Mouse (Mus musculus) olfactory bulb, adult 2 months (tissue): ENCODE results near the gene Tbc1d1. TPM values are rescaled to one million over a fixed set of nuclear protein-coding genes. Genes with fewer than 3 reads are reported as not detected.

Experiments used
- H3K27ac ChIP-seq: fragments of 200-500 bp; 2 replicates; pipeline ENCODE4 v1.5.1; 2012; ENCODE audit warnings: low read depth, low read length; ENCODE audit not compliant: insufficient read depth
- H3K4me1 ChIP-seq: fragments of 200-500 bp; 2 replicates; pipeline ENCODE4 v1.6.1; 2012; ENCODE audit warnings: low read length; ENCODE audit not compliant: control insufficient read depth, insufficient read depth
- H3K4me3 ChIP-seq: fragments of 200-500 bp; 2 replicates; pipeline ENCODE4 v1.5.1; 2012; ENCODE audit warnings: mild to moderate bottlenecking, low read depth, low read length, moderate library complexity; ENCODE audit not compliant: insufficient read depth
- CTCF ChIP-seq: fragments of 200-500 bp; IDR thresholded peaks from 2 replicates; pipeline ENCODE4 v1.5.1; 2012; ENCODE audit warnings: low read depth, mild to moderate bottlenecking, low read length, moderate library complexity; ENCODE audit not compliant: insufficient read depth
- POLR2A ChIP-seq: fragments of 200-500 bp; IDR thresholded peaks from 2 replicates; pipeline ENCODE4 v1.6.1; 2012; ENCODE audit warnings: mild to moderate bottlenecking, low read depth, low read length, moderate library complexity; ENCODE audit not compliant: insufficient read depth
- WGBS: fragments of 180-500 bp; shearing (Covaris S2); methylation state at CpG from one replicate; pipeline ENCODE4 v1.1.7; 2018; 5-methylcytosine and 5-hydroxymethylcytosine counted together
- polyA plus RNA-seq: library from polyadenylated mRNA; stranded (reverse); fragments of >200 nt; gene quantifications from 2 replicates; pipeline ENCODE4 v1.2.4, GENCODE M21; 2012; ENCODE audit warnings: low replicate concordance; ENCODE audit not compliant: missing spikeins, insufficient read depth, insufficient read length

Gene Tbc1d1
- polyA plus RNA-seq, 1 experiment: not detected

DNA sequence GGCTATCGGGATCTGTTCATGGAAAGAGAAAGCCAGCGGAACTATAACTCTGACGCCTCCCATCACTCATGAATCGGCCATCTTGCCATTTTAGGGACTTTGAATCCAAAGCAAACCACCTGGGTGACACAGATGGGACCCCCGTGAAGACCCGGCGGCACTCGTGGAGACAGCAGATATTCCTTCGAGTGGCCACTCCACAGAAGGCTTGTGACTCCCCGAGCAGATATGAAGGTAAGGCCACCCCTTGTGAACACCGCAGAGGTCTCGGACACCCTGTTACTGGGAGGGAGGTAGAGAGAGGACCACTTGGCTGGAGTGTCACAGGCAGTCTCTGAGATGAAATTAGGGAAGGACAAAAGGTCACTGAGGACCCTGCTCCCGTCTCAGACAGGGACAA is 129.7 kb downstream of the Tbc1d1 start:
- Histone ChIP-seq H3K27ac (no peak overlapping the region), H3K4me3 (no peak overlapping the region), H3K4me1 (peaks cover 12% of the 10 kb centered on the region)
- 95% methylated on average over 13 of the region's 13 CpGs for WGBS
- no peak for TF ChIP-seq POLR2A
- TF ChIP-seq CTCF: no peak

DNA sequence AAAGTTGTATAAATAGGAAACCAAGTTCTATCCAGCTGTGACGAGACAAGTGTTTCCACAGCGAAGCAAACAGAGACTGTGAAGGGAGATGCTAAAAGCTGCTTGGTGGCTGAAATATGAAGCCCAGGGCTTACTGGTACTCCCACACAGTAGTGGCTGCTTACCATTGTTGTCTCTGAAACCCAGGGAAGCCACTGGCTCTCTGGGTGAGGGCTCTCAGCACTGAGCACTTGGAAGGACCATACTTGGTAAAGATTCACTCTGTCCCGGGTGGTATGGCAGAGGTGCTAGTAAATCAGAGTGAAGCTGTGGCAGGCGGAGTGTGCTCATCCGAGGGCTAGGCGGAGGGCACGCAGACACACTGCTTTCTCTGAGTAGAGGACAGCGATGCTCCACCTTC is 131.2 kb downstream of the Tbc1d1 start:
- TF ChIP-seq POLR2A (no peak), CTCF (no peak)
- 77% methylated on average over 8 of the region's 8 CpGs for WGBS
- H3K4me3 ChIP-seq: no peak overlapping the region
- peaks cover 16% of the 10 kb centered on the region for H3K4me1 ChIP-seq
- H3K27ac ChIP-seq: peak overlapping the region; percentile 27; the same call in 1 of the 2 replicates

DNA sequence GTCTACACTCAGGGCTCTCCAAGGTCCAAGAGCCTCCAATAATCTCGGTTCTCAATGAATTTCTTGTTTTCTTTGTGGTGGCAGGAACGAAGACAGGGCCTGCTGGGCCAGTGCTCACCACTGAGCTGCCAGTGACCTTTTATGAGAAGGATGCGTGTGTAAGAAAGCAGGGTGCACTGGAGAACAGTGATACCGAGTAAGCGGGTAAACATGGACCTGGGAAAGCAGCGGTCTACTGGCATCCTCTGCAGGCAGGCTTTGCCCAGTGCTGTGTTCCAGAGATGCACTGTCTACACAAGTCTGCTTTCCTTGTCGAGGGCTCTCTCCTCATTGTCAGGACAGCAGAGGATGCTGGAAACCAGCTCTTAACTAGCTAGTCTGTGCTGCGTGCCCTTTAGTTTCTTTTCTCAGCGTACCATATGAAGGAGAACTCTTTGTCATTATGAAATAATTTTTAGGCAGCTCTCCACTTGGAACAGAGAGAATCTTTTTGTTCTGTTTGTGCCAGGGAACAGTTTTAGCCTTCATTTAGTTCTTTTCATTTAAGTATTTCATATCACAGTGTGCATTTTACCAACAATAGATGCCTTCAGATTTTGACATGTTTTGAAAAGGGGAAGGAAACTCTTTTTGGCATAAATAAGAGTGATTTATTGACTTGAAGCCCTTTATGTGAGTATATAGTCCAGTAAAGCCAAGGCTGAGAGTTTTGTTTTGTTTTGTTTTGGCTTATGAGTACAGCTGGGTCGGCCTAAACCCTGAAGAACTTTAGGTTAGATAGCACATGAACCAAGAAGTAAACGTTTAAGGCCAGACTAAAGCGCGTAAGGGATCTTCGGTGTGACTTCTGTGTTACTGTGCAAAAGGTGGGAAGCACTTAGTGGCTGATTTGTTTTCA is 132.2 kb downstream of the Tbc1d1 start:
- Histone ChIP-seq H3K4me1 (peaks cover 16% of the 10 kb centered on the region), H3K4me3 (no peak overlapping the region), H3K27ac (peak overlapping the region; percentile 50; the same call in 1 of the 2 replicates)
- 86% methylated on average over 14 of the region's 14 CpGs for WGBS
- TF ChIP-seq POLR2A (no peak), CTCF (no peak)

DNA sequence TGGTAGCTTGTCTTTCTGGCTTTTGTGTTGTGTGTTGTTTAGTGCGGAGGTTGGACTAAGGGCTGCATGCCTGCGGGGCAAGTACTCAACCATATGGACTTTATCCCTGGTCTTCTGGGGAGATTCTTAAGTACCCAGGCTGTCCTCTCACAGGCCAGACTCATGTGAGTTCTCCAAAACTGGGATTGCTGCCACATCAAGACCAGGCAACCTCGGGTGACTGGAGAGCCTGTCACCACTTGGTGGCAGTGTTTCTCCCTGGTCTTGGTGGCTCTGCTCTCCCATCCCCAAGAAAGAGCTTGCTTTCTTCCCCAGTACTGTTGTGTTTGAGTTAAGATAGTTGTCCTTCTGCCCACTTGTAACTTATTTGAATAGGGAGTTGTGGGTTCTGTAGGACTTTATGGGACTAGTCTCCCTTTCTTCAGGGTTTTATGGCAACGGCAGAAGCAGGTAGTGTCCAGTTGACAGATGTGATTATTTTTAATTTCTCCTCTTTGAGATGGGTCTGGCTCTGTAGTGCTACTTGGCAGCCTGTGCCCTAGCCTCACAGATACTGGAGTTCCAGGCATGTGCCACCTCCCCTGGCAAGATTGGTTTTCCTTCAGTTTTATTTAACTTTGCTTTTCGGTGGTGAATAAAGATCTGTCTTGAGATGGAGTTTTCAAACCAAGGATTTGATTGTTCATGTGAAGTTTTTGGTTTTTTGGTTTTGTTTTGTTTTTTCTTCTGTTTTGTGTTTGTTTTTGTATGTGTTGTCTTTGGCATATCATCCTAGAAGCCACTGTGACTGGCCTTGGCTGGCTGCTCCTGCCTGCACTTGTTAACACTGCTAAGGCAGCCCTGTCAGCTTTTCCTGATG is 133.3 kb downstream of the Tbc1d1 start:
- Histone ChIP-seq H3K4me3 (no peak overlapping the region), H3K27ac (peak overlapping the region; percentile 67), H3K4me1 (peaks cover 16% of the 10 kb centered on the region)
- WGBS: 40% methylated on average over 5 of the region's 5 CpGs
- no peak for TF ChIP-seq POLR2A
- peak; percentile 59; the same call in 1 of the 2 replicates for TF ChIP-seq CTCF

DNA sequence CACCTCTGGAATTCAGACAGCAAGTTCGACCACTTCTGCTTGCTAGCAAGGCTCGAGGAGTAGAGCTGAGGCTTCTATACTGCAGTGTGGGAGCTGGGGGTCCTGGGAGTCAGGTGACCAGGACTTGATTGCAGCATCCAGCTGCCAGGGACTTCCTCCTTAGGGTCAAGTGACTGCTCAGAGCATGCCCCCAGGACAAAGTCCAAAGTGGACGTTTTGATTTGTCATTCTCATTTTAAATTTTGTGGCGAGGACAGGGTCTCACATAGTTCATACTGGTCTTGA is 133.9 kb downstream of the Tbc1d1 start:
- H3K27ac ChIP-seq: peak overlapping the region; percentile 67
- WGBS: 52% methylated on average over 4 of the region's 4 CpGs
- peaks cover 16% of the 10 kb centered on the region for H3K4me1 ChIP-seq
- TF ChIP-seq POLR2A (no peak), CTCF (no peak)
- H3K4me3 ChIP-seq: no peak overlapping the region

DNA sequence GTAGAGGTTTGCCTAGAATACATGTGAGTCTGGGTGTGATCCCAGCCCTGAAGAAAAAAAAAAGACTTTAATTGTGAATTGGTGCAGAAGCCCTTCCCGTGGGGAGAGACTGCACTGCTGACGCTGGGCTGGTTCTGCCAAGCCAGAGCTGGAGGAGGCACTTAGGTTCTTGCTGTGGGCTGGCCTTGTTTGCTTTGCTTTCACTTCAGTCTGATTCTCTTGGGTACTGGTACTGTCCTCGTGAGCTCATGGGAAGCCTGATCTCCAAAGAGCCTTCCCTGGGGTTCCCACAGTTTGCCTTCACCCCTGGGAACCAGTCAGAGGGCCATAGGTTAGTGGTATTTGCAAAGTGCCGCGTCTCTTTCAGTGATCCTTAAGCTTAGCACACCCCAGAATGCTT is 135.6 kb downstream of the Tbc1d1 start:
- Histone ChIP-seq H3K4me3 (no peak overlapping the region), H3K4me1 (peaks cover 16% of the 10 kb centered on the region), H3K27ac (peak overlapping the region; percentile 27; the same call in 1 of the 2 replicates)
- no peak for TF ChIP-seq CTCF
- no peak for TF ChIP-seq POLR2A
- 59% methylated on average over 5 of the region's 5 CpGs for WGBS

DNA sequence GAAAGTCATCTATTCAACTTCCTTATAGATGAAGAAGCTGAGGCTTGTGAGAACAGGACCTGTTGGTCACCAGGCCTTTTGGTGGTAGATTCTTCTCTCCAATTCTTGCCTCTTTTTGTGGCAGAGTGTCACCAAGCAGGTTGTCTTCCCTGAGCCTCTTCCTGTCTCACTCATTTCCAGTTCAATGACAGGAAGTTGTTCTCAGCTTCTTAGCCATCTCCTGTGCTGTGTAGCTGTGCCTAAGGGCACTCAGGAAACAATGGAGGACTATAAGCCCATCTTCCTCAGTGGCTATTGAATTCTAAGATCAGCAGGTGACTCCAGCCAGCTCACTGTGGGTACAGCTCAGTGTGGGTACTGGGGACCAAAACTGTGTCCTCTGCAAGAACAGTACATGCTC is 139.5 kb downstream of the Tbc1d1 start:
- H3K27ac ChIP-seq: no peak overlapping the region
- TF ChIP-seq POLR2A: no peak
- no peak for TF ChIP-seq CTCF
- H3K4me3 ChIP-seq: no peak overlapping the region
- peaks cover 18% of the 10 kb centered on the region for H3K4me1 ChIP-seq

DNA sequence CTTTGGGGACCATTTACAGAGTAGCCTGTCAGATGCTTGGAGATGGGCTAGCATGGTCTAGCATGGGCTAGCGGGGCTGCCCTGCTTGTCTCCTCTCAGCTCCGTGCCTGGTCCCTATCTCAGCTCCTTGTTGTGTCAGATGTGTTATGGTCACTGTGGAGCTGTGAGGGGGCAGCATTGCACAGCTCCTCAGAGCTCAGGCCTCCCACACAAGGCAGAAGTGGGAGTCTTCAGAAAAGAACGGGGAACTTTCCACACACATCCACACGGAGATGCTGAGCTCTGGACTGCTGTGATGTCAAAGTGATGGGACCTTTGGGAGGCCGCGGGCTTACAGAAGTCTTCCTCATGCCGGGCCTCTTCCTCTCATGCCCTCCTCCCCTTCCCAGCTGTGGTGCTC is 140.2 kb downstream of the Tbc1d1 start:
- Histone ChIP-seq H3K27ac (no peak overlapping the region), H3K4me3 (no peak overlapping the region), H3K4me1 (peaks cover 23% of the 10 kb centered on the region)
- TF ChIP-seq CTCF: no peak
- no peak for TF ChIP-seq POLR2A
- WGBS: 66% methylated on average over 7 of the region's 7 CpGs

DNA sequence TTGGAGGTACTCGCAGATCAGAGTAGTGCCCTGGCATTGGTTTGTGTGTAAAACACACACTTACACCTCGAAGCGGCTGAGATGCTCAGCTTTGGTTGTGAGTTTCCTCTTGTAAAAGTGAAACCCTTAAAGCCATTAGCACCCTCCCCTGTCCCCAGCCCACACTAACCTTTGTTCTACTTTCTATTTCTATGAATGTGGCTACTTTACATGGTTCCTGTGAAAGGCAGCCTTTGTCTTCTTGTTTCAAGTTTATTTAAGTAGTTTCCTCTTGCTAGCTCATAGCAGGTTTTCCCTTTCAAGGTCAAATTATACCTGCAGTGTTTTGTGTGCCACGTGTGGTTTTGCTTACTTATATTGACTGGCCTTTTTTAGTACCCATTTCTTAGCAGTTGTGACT is 141.0 kb downstream of the Tbc1d1 start:
- no peak overlapping the region for H3K4me3 ChIP-seq
- H3K27ac ChIP-seq: 0 out of 2 replicates have a peak overlapping the region, but pooled peaks have one; percentile 34
- TF ChIP-seq POLR2A: no peak
- no peak for TF ChIP-seq CTCF
- WGBS: 66% methylated on average over 4 of the region's 4 CpGs
- peaks cover 19% of the 10 kb centered on the region for H3K4me1 ChIP-seq
